Comparison of ENCODE assay signal across 19 mouse cellular contexts in genomic region chr7:118181123-118181522, GRCm38 (mm10). TPM values are rescaled to one million over a fixed set of nuclear protein-coding genes. Genes with fewer than 3 reads are reported as not detected.
A peak's percentile ranks its signal among the peaks of the same experiment; 100 is the strongest.
DNase-seq lines count a peak whose midpoint lies in the region; ATAC-seq and TF ChIP-seq lines count a peak whose summit lies in the region.
"Had no signal": no experiment of that assay in that cellular context is flagged by ENCODE, and none has a peak within 500 bp of the region (broad histone marks: within the 10 kb centered on the region; RNA-seq: fewer than 3 reads in every experiment).

No protein-coding gene starts in this region.

- H3K27me3 ChIP-seq in heart, embryonic 10.5 days (ENCODE audit: insufficient read depth, poor library complexity, severe bottlenecking), result no peaks in the 10 kb centered on the region
- no peaks in the 10 kb centered on the region for H3K27me3 ChIP-seq in liver, postnatal 0 days (ENCODE audit: insufficient read depth, low read length)
- H3K27me3 ChIP-seq: kidney, embryonic 15.5 days; limb, embryonic 12.5 days; midbrain, embryonic 13.5 days; neural tube, embryonic 12.5 days had no signal

- H3K4me1 ChIP-seq in heart, embryonic 10.5 days, result peaks cover 14% of the 10 kb centered on the region; the same call in 1 of the 2 replicates
- H3K4me1 ChIP-seq in liver, postnatal 0 days (ENCODE audit: insufficient read depth), result no peaks in the 10 kb centered on the region
- H3K4me1 ChIP-seq: kidney, embryonic 15.5 days; limb, embryonic 12.5 days; midbrain, embryonic 13.5 days; neural tube, embryonic 12.5 days had no signal

- 25% methylated on average over 3 of the region's 3 CpGs for WGBS in heart, embryonic 10.5 days
- whole genome bisulfite sequencing in liver, postnatal 0 days (ENCODE audit: insufficient replicate concordance), result 47% methylated on average over 3 of the region's 3 CpGs

- no peak for ATAC-seq in liver, postnatal 0 days
- ATAC-seq: hindbrain, embryonic 16.5 days; intestine, embryonic 16.5 days; midbrain, embryonic 13.5 days had no signal

- H3K36me3 ChIP-seq in heart, embryonic 10.5 days, result peaks cover 64% of the 10 kb centered on the region
- peaks cover 75% of the 10 kb centered on the region for H3K36me3 ChIP-seq in liver, postnatal 0 days (replicated peaks; ENCODE audit: insufficient read depth, low read length)

- H3K4me3 ChIP-seq in heart, embryonic 10.5 days, result 0 out of 2 replicates have a peak overlapping the region, but pooled peaks have one; percentile 8
- no peak overlapping the region for H3K4me3 ChIP-seq in liver, postnatal 0 days (ENCODE audit: low read depth, low read length)
- H3K4me3 ChIP-seq: kidney, embryonic 15.5 days; limb, embryonic 12.5 days; midbrain, embryonic 13.5 days; neural tube, embryonic 12.5 days had no signal

- no peak overlapping the region for H3K9ac ChIP-seq in liver, postnatal 0 days (replicated peaks)
- H3K9ac ChIP-seq: kidney, embryonic 15.5 days; limb, embryonic 12.5 days; lung, embryonic 14.5 days; midbrain, embryonic 13.5 days; neural tube, embryonic 12.5 days had no signal

- no peaks in the 10 kb centered on the region for H3K9me3 ChIP-seq in heart, embryonic 10.5 days
- no peaks in the 10 kb centered on the region for H3K9me3 ChIP-seq in liver, postnatal 0 days (ENCODE audit: low read length)
- H3K9me3 ChIP-seq: kidney, embryonic 15.5 days; limb, embryonic 12.5 days; midbrain, embryonic 13.5 days; neural tube, embryonic 12.5 days had no signal

- TF ChIP-seq CTCF in liver, postnatal 0 days (IDR thresholded peaks at IDR 0.05; ENCODE audit: low read depth), result no peak

- no peak overlapping the region for H3K4me2 ChIP-seq in liver, postnatal 0 days (ENCODE audit: low read depth, low read length)
- H3K4me2 ChIP-seq: kidney, embryonic 15.5 days; limb, embryonic 12.5 days; lung, embryonic 14.5 days; midbrain, embryonic 13.5 days; neural tube, embryonic 12.5 days had no signal

- H3K27ac ChIP-seq in heart, embryonic 10.5 days, result no peak overlapping the region
- 0 out of 2 replicates have a peak overlapping the region, but pooled peaks have one; percentile 7 for H3K27ac ChIP-seq in liver, postnatal 0 days (ENCODE audit: low read depth)
- H3K27ac ChIP-seq: kidney, embryonic 15.5 days; limb, embryonic 12.5 days; midbrain, embryonic 13.5 days; neural tube, embryonic 12.5 days had no signal

- DNase-seq in heart, embryonic 10.5 days (ENCODE audit: low spot score), result no peak
- DNase-seq in heart, adult 8-10 months (ENCODE audit: low spot score), result no peak
- DNase-seq in c-Kit-positive CD71-positive TER-119-positive erythroid progenitor cells, embryonic 14.5 days (ENCODE audit: low spot score), result peak; percentile 18
- peak; percentile 4 for DNase-seq in liver
- no peak for DNase-seq in liver, postnatal 0 days
- DNase-seq in kidney, postnatal 36 days, result no peak
- DNase-seq in cerebellum, adult 11-12 months, result no peak
- no peak for DNase-seq in B cell, adult 2 months
- DNase-seq: adrenal gland, adult 2 months; cerebellum, postnatal 36 days; lung, embryonic 14.5 days; lung, postnatal 4 days; right cerebral cortex, adult 18-20 months had no signal

- no peak for TF ChIP-seq EP300 in liver, postnatal 0 days (IDR thresholded peaks at IDR 0.05; ENCODE audit: low read depth)

RNA-seq across cellular contexts. Expression of gene Arl6ip1, which starts 51.7 kb away (rescaled TPM):
- 311 and 353 TPM in 2 replicates for polyA plus RNA-seq in heart, embryonic 10.5 days (2016; fragmentation: Nextera tagmentation; extraction: Ambion mirVana)
- total RNA-seq in heart, adult 8-10 months (2022), result 10 to 100 TPM; 23.2 to 25.6 (median 23.4) TPM
- polyA plus RNA-seq in liver, postnatal 0 days (2015; fragmentation: Nextera tagmentation; extraction: Ambion mirVana), result 299 and 309 TPM in 2 replicates

Comparison
In these comparisons a context has a peak if more than half of its experiments do, and no peak if none do; other contexts are left out.
1. DNase-seq: peak in c-Kit-positive CD71-positive TER-119-positive erythroid progenitor cells, embryonic 14.5 days (single experiment) and liver (single experiment); none in heart, embryonic 10.5 days (single experiment), heart, adult 8-10 months (single experiment), liver, postnatal 0 days (single experiment), kidney, postnatal 36 days (0 of 2), cerebellum, adult 11-12 months (single experiment) and B cell, adult 2 months (0 of 2).